Mouse (Mus musculus) layer of hippocampus, postnatal 10 days (tissue): ENCODE data around the gene Col25a1. TPM values are rescaled to one million over a fixed set of nuclear protein-coding genes. Genes with fewer than 3 reads are reported as not detected.
A peak's percentile ranks its signal among the peaks of the same experiment; 100 is the strongest.

ENCODE experiments used
- DNase-seq, 2 experiments: peaks; one replicate each; pipeline ENCODE4 v3.0.0; 2021; ENCODE audit warnings: low spot score in 2 of 2
- total RNA-seq, 2 experiments: library from RNA; stranded (reverse); gene quantifications; 2 replicates each; pipeline ENCODE4 v1.2.3; 2021

Col25a1 gene
- total RNA-seq, 2 experiments from 2014 or later = 41.0 to 41.6 TPM

GRCm38 (mm10) chr3:130310694-130311305, 179.5 kb downstream of the Col25a1 start:
- DNase-seq = no peak

DNA sequence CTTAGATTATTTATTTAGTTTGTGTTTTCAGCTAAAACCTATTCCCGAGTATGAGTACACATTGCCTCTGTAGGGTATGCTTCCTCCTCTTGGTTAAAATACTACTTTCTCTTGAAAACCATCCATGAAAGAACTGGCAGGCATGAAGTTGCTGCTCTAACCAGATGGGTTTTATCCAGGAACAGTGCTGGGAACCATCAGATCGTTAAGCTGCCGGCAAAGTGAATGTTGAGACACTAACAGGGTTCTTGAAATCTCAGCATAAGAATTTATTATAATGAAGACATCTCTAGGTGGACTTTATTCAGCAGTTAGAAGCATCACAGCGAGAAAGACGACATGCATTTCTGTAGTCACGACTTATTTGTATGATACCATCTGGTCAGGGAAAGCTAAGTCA, 181.9 kb downstream of the Col25a1 start:
- DNase-seq = no peak

DNA sequence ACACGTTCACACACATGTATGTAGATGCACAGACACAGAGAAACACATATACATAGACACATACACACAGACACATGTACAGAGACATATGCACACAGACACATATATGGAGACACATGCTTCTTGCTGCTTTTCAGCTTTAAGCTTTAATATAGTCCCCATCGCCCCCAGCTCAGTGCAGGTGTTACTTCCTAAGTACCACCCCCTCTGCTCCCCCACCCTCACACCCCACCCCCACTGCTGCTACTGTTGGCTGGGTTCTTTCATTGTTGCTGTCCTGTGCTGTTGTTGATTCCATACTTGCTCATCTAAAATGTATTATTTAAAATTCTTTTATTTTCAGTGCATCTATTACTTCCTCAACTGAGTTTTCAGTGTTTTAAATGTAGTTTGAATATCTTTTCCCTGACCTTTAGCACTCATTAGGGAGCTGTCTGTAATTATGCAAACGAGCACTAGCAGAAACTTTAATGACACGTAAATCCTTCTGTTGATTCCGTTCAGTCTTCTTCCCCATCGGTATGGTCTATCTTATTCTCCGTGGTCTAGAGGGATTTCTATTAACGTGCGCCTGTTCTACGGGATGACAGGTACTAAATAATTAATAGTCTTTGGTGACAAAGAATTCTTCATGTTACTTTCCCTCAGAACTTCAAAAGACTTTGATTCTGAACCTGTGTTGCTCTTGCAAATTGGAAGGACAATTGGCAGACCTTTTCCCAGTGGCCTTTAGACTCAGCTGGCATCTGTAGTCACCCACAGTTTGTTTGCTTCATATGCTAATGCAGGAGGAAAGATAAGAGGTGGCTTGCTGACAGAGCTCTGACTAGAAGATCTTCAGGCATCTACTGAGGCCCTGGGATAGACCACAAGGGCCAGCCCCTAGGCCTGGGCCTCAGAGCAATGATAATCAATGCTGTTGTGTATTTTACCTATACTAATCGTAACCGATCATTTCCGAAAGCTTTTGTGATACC, 196.0 kb downstream of the Col25a1 start:
- DNase-seq = no peak

DNA sequence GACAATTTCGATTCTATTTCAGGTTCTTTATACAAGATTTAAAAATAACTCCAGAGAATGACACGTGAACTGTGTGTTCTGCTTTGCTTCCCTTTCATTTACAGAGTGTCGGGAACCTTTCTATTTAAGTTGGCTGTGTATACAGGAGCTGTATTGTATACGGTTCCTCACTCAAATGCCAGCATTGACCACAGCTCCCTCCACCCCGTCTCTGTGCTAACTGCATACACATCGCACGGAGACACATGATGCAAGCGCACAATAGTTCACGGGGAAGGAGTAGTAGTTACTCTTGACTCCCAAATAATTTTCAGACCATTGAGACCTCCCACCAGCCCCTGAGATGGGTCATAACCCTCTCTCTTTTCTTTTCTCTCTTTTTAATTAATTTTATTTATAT, 197.6 kb downstream of the Col25a1 start:
- no peak for DNase-seq

DNA sequence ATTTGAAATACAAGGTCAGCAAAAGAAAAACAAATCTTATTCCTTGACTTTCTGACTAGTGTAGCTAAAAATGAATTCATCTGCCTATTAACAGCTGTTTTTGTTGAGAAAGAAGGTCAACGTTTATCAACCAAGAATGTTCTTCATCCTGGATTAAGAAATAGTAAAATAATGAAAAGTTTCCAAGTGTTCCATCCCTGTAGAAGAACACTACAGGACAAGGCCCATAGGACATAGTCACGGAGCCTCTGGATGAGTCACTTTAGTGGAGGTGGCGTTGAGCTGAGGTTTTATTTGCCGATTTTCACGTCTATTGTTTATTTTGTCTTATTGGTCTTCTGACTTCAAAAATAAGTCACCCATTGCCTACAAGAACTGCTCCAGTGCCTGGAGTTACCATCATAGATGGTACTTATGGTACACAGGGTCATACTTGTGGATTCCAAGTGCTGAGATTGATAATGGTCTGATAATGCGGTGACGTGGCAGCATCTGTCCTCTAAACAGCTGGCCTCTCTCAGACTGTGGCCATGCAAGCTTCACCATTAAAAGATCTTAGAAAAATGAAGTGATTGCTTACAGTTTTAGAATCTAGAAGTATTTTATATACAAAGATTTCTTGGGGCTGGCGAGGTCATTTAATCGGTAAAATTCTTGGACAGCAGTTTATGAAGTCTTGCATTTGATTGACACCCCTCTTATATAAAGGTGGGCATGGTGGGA, 198.7 kb downstream of the Col25a1 start:
- DNase-seq = no peak

- no peak for DNase-seq
Observed at GRCm38 (mm10) chr3:130330556-130330950, 199.3 kb downstream of the Col25a1 start.

DNA sequence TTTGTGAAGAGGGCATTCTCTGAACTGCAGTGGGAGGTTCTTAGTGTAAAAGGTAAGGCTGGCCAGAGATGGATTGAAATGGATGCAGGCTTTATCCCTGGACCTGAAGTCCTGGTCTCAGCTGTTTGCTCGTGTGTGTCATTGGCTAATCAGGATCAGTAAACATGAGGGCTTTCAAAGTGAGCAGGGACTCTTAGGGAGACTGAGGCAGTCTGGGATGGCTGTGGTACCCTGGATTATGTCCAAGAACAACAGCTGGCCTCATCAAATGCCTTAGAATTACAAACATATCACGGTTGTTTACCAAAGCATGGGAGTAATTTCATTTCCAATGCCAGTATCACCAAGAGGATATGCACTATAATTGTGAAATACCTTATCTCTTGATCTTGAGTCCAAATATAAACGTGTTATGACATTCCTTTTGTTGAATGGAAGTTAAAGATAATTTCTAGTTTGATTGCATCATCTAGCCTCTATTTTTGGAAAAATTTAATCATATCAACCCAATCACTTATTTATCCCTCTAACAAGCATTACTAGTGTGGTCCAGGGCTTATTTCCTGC, 201.1 kb downstream of the Col25a1 start:
- DNase-seq = no peak

GRCm38 (mm10) chr3:130337857-130338256, 206.6 kb downstream of the Col25a1 start:
- DNase-seq = peak in 1 of 2 experiments; percentile 18

GRCm38 (mm10) chr3:130338371-130338770, 207.1 kb downstream of the Col25a1 start:
- DNase-seq = no peak

- DNase-seq = no peak
Observed at GRCm38 (mm10) chr3:130350161-130350560, 218.9 kb downstream of the Col25a1 start.

GRCm38 (mm10) chr3:130354399-130355039, 223.2 kb downstream of the Col25a1 start:
- no peak for DNase-seq

DNA sequence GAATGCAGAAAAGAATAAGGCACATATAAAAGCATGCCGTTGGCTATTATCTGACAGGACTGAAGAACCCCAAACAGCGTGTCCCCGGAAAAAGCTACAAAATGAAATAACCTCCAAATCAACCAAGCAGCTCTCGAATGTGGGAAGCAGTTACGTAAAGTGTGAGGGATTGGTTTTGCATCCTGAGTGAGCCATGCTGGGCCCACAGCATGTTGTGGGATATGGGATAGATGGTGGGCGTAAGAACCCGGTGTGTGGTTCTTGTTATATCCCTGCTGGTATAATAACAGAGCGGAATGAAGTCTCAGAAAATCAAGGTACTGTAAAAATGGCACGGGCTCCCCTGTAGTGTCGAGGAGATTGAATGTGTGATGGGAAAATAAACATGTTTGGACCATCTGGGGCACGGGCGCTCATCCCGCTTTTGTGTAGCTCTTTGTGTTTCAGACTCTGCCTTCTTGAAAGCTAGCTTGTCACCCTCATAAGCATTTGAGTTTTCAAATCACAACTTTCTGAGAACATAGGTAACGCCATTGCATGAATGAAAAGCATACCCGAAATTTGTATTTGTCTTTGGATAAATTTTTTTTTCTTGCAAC, 225.4 kb downstream of the Col25a1 start:
- DNase-seq = no peak

- no peak for DNase-seq
Observed at GRCm38 (mm10) chr3:130360813-130361212, 229.5 kb downstream of the Col25a1 start.

DNA sequence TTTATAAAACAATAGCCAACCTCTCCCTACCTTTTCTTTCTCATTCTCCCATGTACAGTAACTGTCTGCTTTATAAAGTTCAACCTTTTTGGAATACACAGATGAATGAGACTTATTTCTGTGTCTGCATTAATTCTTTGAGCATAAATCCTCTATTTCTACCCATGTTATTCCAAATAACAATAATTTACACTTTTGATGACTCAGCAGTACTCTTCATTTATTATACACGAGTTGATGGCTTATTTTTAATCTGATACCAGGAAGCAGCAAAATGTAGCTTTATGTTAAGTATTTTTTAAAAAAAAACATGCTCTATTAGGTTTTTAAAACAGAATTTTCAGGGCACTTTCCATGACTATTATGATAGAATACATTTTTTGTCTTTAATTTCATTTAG, 230.6 kb downstream of the Col25a1 start:
- DNase-seq = no peak

DNA sequence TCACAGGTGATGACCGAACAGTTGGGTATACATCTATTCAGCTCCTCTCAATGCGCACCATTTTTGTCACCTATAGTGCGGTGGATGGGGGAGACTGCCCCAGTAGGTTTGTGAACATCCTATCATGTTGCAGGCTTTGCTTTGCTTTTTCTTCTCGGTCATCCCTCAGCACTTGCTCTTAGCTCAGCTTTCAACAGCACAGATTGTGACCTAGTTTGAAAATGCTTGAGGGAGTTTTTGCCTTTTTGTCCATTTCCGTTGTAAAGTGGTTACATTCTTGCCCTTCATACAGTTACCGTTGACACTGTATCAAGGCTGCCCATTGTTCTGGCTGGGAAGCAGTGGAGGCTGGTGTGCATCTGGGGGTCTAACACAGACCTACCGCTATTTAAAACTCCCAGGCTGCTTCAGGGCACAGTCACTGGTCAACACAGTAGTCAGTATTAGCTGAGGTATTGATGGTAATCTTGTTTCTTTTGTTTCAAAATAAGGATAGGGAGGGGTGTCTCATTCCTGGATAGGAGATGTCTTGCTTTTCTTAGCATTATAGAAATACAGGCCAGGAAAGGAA, 231.6 kb downstream of the Col25a1 start:
- DNase-seq = no peak

DNA sequence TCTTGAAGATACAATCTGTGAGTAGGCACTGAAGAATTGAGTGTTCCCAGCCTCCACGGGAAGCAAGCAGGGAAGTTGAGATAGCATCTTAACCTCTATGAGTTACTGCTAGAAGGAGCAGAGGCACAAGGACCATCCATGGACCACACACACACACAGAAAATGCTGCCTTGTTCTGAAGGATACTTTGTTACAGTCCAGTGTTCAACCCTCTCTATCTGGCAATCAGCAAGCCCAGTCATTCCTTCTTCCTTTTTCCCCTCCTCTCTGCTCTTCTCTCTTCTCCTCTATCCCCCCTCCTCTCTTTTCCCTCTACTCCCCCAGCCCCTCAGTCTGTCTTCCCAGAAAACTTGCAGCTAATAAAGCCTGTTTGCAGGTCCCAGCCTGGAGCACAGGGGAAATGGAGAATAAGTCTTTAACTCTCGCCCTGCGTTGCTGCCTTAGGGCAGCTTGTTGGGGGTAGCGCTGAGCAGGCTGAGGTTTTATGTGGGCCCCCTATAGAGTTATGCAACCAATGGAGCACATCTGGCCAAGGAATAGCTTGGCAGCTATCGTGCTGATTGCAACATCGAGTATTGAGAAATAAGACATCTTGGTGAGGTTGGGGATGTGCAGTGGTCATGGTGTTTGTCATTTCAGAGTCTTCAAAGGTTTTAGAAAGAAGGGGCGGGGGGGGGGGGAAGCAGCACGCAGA, 235.8 kb downstream of the Col25a1 start:
- DNase-seq = no peak

GRCm38 (mm10) chr3:130368352-130368751, 237.1 kb downstream of the Col25a1 start:
- DNase-seq = no peak

DNA sequence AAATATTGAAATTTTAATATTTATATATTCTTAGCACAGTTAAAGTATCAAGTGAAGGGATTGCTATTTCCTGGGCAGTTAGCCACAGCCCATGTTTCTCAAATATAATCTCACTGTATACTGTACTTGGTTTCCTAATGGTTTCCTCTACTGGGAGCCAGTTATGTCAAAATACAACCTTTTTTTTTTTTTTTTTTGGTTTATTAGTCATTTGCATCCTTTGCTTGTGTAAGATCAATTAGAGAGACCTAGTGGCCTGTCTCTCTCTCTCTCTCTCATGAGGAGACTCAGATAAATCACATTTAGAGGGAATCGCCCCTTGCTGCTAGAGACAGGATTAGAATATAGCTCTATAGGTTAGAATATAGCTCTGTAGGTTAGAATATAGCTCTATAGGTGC, 237.8 kb downstream of the Col25a1 start:
- DNase-seq = no peak

- DNase-seq = peak in 1 of 2 experiments; percentile 1
Observed at GRCm38 (mm10) chr3:130370167-130370566, 238.9 kb downstream of the Col25a1 start.

DNA sequence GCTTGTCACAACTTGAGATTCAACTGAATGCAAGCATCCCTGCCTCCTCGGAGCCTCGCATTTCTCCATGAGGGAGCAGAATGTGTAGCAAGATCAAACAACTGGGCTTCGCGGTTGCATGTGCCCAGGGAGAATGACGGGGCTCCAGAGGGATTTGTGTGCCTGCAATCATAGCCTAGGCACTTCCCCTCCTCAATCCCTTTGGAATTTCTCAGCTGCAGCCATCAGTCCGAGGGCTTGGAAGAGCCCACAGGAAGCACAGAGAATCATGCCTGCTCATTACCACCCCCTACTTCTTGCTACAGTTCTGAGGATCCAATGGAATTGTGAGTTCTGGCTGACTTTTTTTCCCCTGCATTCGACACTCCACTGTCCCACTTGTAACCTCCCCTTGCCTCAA, 241.8 kb downstream of the Col25a1 start:
- DNase-seq = no peak
